Mouse (Mus musculus): ENCODE measurements around the gene Kdelr1.

- no peak for TF ChIP-seq CTCF (IDR thresholded peaks at IDR 0.05; ENCODE audit: control insufficient read depth, insufficient read depth, insufficient read length)
- no peak for TF ChIP-seq FOSL1 (IDR thresholded peaks at IDR 0.05; ENCODE audit: insufficient read depth, low read length, poor library complexity, severe bottlenecking)
- no peak for TF ChIP-seq MYOG (IDR thresholded peaks at IDR 0.05; ENCODE audit: control insufficient read depth, extremely low read depth, insufficient read length)
Observed at GRCm38 (mm10) chr7:45901562-45901961, 29.0 kb downstream of the Kdelr1 start.

Data from C2C12 (cell line).